Mouse (Mus musculus) cerebellum, adult 2 months (tissue): ENCODE data around the gene Atpif1.

Experiments
- CTCF ChIP-seq: fragments of 200-500 bp; IDR thresholded peaks from 2 replicates; pipeline ENCODE4 v1.5.1; 2011; ENCODE audit warnings: low read depth, mild to moderate bottlenecking, control low read depth, low read length, moderate library complexity, borderline replicate concordance; ENCODE audit not compliant: insufficient read depth
- POLR2A ChIP-seq: fragments of 200-500 bp; IDR thresholded peaks from 2 replicates; pipeline ENCODE4 v1.6.1; 2011; ENCODE audit warnings: low read length, control low read depth, borderline replicate concordance; ENCODE audit not compliant: insufficient read depth

- no peak for TF ChIP-seq CTCF
- TF ChIP-seq POLR2A: no peak
These were observed 3.2 kb downstream of the Atpif1 start for GRCm38 (mm10) chr4:132530033-132530804.
